Mouse (Mus musculus) stomach, postnatal 0 days (tissue): ENCODE measurements around the gene Med17. TPM values are rescaled to one million over a fixed set of nuclear protein-coding genes. Genes with fewer than 3 reads are reported as not detected.

ENCODE experiments used
- ATAC-seq: fragments of 200-750 bp; cut with Nextera tagmentation; 2 replicates; pipeline ENCODE4 v1.8.0; 2017; ENCODE audit not compliant: low FRiP score, low TSS enrichment
- DNase-seq: peaks from one replicate; pipeline ENCODE4 v3.0.0-alpha.2; 2016; ENCODE audit warnings: low spot score
- H3K27ac ChIP-seq: fragments of 300-500 bp; sonication (generic); replicated peaks from 2 replicates; pipeline ENCODE4 v1.5.1; 2014; ENCODE audit warnings: mild to moderate bottlenecking, control low read depth
- H3K27me3 ChIP-seq: fragments of 300-500 bp; sonication (generic); 2 replicates; pipeline ENCODE4 v1.6.1; 2014; ENCODE audit warnings: low read length; ENCODE audit not compliant: control insufficient read depth, insufficient read depth
- H3K36me3 ChIP-seq: fragments of 300-500 bp; sonication (generic); 2 replicates; pipeline ENCODE4 v1.6.1; 2014; ENCODE audit warnings: low read length, mixed read lengths; ENCODE audit not compliant: control insufficient read depth, insufficient read depth
- H3K4me1 ChIP-seq: fragments of 300-500 bp; sonication (generic); replicated peaks from 2 replicates; pipeline ENCODE4 v1.6.1; 2014; ENCODE audit warnings: antibody characterized with exemption; ENCODE audit not compliant: control insufficient read depth, insufficient read depth
- H3K4me2 ChIP-seq: fragments of 300-500 bp; sonication (generic); replicated peaks from 2 replicates; pipeline ENCODE4 v1.6.1; 2014; ENCODE audit warnings: low read depth, mild to moderate bottlenecking, control low read depth, moderate library complexity
- H3K4me3 ChIP-seq: fragments of 300-500 bp; sonication (generic); 2 replicates; pipeline ENCODE4 v1.5.1; 2014; ENCODE audit warnings: low read depth, low read length, control low read depth
- H3K9ac ChIP-seq: fragments of 300-500 bp; sonication (generic); 2 replicates; pipeline ENCODE4 v1.6.1; 2014; ENCODE audit warnings: mild to moderate bottlenecking, low read length, control low read depth, mixed read lengths
- H3K9me3 ChIP-seq: fragments of 300-500 bp; sonication (generic); 2 replicates; pipeline ENCODE4 v1.6.1; 2016; ENCODE audit warnings: low read length; ENCODE audit not compliant: control insufficient read depth
- CTCF ChIP-seq: IDR thresholded peaks from 2 replicates; pipeline ENCODE4 v1.5.1; 2016; ENCODE audit warnings: antibody characterized with exemption, low read depth, mild to moderate bottlenecking, moderate library complexity
- EP300 ChIP-seq: optimal IDR thresholded peaks from 2 replicates; pipeline ENCODE3; 2016; ENCODE audit warnings: antibody characterized with exemption
- WGBS: fragments of 180-500 bp; shearing (Covaris S2); extraction: QIAGEN DNeasy Blood & Tissue Kit; methylation state at CpG from one replicate; pipeline ENCODE4 v1.1.7; 2014; 5-methylcytosine and 5-hydroxymethylcytosine counted together
- polyA plus RNA-seq: library from polyadenylated mRNA; unstranded; fragments of >200 nt; fragmentation: Nextera tagmentation; extraction: Ambion mirVana; gene quantifications from 2 replicates; pipeline ENCODE4 v1.2.1, GENCODE M21; 2015

Med17 gene
- polyA plus RNA-seq, 1 experiment from 2014 or later: 20.0 TPM

DNA sequence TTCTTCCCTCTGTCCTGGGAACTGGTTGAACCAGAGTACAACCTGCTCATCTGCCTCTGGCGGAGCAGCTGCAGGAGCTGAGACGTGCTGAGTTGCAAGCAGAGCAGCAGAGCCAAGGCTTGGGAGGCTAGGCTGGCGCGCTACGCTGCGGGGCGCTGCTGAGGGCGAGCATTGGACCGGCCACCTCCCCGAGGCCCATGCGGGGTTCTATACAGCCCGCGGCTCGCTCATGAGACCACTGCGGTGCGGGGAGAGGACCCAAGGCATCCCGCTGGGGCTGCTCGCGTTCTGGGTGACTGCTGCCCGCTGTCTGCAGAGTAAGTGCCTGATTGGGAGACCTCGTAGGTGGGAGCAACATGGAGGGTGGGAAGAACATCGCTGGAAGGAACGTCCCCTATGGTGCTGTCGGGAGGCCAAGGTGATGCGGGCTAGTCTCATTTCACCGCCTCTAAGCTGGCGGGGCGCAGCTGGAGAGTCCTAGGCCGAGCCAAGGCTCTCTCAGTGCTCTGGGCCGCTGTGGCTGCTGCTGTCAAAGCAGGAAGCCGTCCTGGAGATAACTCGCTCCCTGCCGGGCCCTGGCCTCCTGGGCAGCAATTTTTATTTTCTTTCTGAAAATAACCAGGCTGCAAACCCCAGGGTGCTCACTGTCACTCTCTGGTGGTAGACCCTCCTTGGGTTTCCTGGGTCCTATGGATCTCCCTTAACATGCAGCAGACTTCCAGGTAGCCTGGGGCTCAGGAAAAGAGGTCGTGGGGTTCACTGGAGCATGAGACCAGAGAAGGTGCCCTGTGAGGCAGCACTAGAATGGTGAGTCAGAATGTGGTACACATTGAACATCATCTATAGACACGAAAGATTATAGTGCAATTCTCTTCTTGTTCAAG, 40.4 kb downstream of the Med17 start, which contains the start of gene Vstm5:
Gene Vstm5, plus strand, starts transcription at position 4 of the 884 bp plus-strand sequence.
- ATAC-seq: peak; percentile 68
- peak within 1 kb of the TSS; percentile 86 for H3K4me2 ChIP-seq

DNA sequence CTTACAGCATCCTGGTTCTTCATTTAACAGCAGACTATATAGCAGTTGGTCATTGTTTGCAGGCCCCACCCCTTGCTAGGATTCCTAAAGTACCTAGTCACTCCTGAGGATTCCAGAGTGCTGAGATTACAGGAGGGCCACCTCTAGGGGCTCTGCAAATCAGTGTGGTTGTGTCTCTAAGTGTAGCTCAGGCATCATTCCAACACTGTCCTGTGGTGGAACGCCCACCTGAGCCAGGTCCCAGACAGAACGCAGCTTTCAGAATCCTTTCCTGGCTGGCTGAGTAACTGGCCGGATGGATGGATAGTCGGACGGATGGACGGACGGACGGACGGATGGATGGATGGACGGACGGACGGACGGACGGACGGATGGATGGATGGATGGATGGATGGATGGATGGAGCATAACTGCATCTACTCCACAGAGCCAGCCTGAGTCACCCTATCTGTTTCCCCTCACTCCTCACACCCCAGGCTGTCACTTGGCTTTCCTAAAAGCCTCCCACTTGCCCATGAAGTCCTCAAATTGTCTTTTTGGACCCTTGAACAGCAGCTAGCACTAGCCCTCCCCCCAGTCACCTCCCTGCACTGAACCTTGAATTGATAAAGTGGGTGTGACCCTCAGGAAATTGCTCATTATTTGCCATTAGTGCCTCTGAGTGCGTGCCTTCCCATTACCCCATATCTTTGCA, 41.3 kb downstream of the Med17 start:
- Histone ChIP-seq H3K4me1 (no peaks in the 10 kb centered on the region; the same call in 1 of the 2 replicates), H3K9me3 (no peaks in the 10 kb centered on the region), H3K27me3 (no peaks in the 10 kb centered on the region), H3K4me2 (peak overlapping the region; percentile 86), H3K4me3 (peak overlapping the region; percentile 52), H3K9ac (peak overlapping the region; percentile 76; the same call in 1 of the 2 replicates), H3K36me3 (no peaks in the 10 kb centered on the region), H3K27ac (peak overlapping the region; percentile 88)
- TF ChIP-seq EP300 (no peak), CTCF (no peak)
- 59% methylated on average over 16 of the region's 16 CpGs for WGBS
- peak; percentile 66 for ATAC-seq
- peak; percentile 41 for DNase-seq

More for the DNA sequence above, 40.4 kb downstream of the Med17 start, which contains the start of gene Vstm5:
- Histone ChIP-seq H3K36me3 (no peaks in the 10 kb centered on the region), H3K4me3 (peak within 1 kb of the TSS; percentile 52), H3K9ac (peak within 1 kb of the TSS; percentile 76), H3K4me1 (no peaks in the 10 kb centered on the region; the same call in 1 of the 2 replicates), H3K27me3 (no peaks in the 10 kb centered on the region), H3K9me3 (no peaks in the 10 kb centered on the region), H3K27ac (peak within 1 kb of the TSS; percentile 88)
- TF ChIP-seq CTCF (peak; percentile 63), EP300 (no peak)
- peak; percentile 74 for DNase-seq
- WGBS: 5% methylated on average over 35 of the region's 35 CpGs

DNA sequence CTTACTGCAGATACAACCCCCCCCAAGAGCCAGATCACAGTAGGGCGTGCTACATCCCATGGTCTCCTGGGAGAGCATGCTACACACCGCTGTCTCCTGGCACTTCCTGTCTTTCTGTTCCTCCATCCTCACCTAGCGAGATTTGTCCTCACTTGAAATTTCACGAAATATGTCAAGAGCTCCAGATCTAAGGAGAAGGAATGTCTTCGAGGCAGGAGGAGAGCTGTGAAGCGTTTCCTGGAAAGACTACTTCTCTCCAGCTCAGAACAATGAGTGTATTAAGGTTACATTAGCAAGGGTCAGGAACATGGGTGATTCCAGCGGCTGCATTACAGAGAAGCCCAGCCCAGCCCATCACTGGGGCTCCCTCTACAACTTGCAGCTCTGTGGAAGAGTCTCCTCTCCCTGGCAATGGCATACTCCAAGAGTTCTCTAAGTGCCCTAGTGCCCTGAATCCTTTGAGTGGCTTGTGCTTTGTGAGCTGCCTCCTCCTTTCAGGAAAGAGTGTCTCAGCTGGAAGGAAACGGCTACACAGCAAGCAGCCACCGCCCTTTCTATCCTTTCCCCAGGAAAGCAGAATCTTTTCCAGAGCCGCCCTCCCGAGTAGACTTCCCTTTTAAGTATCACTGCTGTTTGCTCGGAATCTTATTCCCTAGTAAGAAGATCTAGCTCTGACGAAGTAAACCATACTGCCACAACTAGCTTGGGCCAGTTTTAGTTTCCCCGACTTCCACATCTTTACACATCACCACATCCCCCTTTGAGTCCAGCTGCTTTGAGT, 42.0 kb downstream of the Med17 start:
- H3K36me3 ChIP-seq: no peaks in the 10 kb centered on the region
- H3K9ac ChIP-seq: no peak overlapping the region
- peak overlapping the region; percentile 88; the same call in 1 of the 2 replicates for H3K27ac ChIP-seq
- no peak overlapping the region for H3K4me3 ChIP-seq
- H3K9me3 ChIP-seq: no peaks in the 10 kb centered on the region
- H3K4me1 ChIP-seq: no peaks in the 10 kb centered on the region; the same call in 1 of the 2 replicates
- no peak for TF ChIP-seq CTCF
- no peak for TF ChIP-seq EP300
- ATAC-seq (no peak), DNase-seq (no peak)
- H3K27me3 ChIP-seq: no peaks in the 10 kb centered on the region
- H3K4me2 ChIP-seq: no peak overlapping the region
- WGBS: 46% methylated on average over 14 of the region's 14 CpGs

DNA sequence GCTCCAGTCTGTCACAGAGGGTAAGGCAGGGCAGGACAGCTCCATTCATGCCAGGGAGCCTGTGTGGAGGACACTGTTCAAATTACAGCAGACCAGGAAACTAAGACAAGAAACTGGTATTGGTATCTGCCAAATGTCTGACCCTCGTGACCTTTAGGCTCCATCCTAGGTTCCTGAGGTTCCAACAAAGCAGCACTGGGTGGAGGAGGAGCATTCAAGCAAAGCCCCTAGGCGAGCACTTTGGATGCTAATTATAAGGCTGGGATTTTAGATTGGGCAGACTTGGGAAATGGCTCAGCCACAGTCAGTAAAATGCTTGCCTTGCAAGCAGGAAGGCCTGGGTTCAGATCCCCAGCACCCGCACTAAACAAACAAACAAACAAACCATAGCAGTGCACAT, 43.7 kb downstream of the Med17 start:
- H3K36me3 ChIP-seq: no peaks in the 10 kb centered on the region
- TF ChIP-seq EP300: no peak
- no peak for TF ChIP-seq CTCF
- no peak overlapping the region for H3K27ac ChIP-seq
- H3K9me3 ChIP-seq: no peaks in the 10 kb centered on the region
- no peak overlapping the region for H3K4me3 ChIP-seq
- ATAC-seq (no peak), DNase-seq (no peak)
- H3K9ac ChIP-seq: no peak overlapping the region
- no peaks in the 10 kb centered on the region for H3K27me3 ChIP-seq
- 79% methylated on average over 3 of the region's 3 CpGs for WGBS
- H3K4me2 ChIP-seq: no peak overlapping the region
- no peaks in the 10 kb centered on the region; the same call in 1 of the 2 replicates for H3K4me1 ChIP-seq

DNA sequence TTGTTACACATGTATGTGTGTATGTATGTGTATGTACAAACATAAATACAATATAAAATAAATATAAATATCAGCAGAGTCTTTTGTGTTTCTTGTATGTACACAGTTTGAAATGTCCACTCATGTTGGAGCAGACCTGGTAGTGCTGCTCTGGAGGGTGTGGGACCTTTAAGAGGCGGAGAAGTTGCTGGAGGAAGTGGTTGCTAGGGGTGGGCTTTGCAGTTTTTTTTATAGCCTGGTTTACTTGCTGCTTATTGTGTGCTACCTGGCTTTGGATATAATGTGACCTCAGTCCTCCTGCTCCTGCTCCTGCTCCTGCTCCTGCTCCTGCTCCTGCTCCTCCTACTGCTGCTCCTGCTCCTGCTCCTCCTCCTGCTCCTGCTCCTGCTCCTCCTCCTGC, 46.1 kb downstream of the Med17 start:
- H3K27me3 ChIP-seq: no peaks in the 10 kb centered on the region
- 92% methylated on average over 1 of the region's 1 CpGs for WGBS
- H3K27ac ChIP-seq: no peak overlapping the region
- no peaks in the 10 kb centered on the region for H3K9me3 ChIP-seq
- TF ChIP-seq CTCF (no peak), EP300 (no peak)
- DNase-seq (no peak), ATAC-seq (no peak)
- H3K36me3 ChIP-seq: no peaks in the 10 kb centered on the region
- no peak overlapping the region for H3K4me3 ChIP-seq
- no peak overlapping the region for H3K9ac ChIP-seq
- no peak overlapping the region for H3K4me2 ChIP-seq
- H3K4me1 ChIP-seq: no peaks in the 10 kb centered on the region; the same call in 1 of the 2 replicates
